Mouse (Mus musculus) frontal cortex, adult 2 months (tissue): ENCODE measurements around the gene Spn. TPM values are rescaled to one million over a fixed set of nuclear protein-coding genes. Genes with fewer than 3 reads are reported as not detected.
"Not testable (repeated sequence)": the region's sequence is repeated elsewhere in the genome, so short reads cannot be mapped to it uniquely, and the experiment has no call there.

Experiments used
- DNase-seq, 2 experiments: peaks; one replicate each; pipeline ENCODE4 v3.0.0; 2022; ENCODE audit warnings: low spot score in 1 of 2; ENCODE audit errors: extremely low spot score in 1 of 2
- polyA plus RNA-seq: library from polyadenylated mRNA; depleted of rRNA; stranded (reverse); fragments of >200 nt; gene quantifications from 2 replicates; pipeline ENCODE4 v1.2.3, GENCODE M21; 2012; rRNA removed

Spn gene
- 0.15 and 0.16 TPM in 2 replicates for polyA plus RNA-seq

DNA sequence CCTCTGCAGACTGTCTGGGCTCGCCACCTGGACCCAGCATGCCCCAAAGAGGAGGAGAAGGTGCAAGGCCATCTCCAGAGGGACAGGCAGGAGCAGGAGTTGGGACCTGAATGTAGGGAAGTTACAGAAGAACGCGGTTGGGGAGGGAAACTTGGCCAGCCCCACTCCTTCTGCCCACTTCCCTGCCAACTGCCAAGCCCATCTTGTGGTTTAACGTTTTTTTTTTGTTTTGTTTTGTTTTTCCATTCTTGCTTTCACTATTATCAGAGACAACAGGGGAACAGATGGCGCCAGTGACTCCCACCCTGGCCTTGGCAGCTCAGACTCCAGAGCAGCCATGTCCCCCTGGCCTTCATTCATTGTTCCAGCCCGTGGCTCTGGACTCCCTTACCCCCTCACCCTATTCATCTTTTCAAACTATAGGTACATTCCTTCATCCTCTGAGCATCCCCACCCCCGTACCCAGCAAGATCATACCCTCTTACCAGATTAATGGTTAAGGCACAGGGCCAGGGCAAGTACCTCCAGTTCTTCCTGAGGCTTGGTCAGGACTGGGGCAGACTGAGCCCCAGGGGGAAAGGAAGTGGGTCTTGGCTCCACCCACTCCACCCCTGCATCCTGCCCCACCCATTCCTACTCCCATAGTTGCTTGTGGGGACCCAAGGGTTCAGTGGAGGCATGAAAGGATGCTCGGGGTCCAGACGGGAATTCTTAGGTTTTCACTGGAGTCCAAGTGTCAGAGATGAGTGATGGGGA is at the start of gene Spn:
TSS of gene Spn (minus strand) at position 562 of the 756 bp plus-strand sequence.
- no peak for DNase-seq

DNA sequence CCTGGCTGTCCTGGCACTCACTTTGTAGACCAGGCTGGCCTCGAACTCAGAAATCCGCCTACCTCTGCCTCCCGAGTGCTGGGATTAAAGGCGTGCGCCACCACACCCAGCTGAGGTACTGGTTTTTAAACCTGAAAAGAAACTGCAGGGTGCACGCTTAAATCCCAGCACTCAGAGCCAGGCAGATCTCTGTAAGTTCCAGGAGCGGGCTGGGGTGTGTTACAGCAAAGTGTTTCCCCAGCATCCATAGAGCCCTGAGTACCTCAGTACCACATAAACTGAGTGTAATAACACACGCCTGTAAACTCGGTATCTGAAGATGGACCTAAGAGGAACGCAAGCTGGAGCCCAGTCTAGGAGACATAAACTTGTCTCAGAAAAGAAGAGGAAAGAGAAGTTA is 49.7 kb upstream of the Spn start:
- DNase-seq: no peak

DNA sequence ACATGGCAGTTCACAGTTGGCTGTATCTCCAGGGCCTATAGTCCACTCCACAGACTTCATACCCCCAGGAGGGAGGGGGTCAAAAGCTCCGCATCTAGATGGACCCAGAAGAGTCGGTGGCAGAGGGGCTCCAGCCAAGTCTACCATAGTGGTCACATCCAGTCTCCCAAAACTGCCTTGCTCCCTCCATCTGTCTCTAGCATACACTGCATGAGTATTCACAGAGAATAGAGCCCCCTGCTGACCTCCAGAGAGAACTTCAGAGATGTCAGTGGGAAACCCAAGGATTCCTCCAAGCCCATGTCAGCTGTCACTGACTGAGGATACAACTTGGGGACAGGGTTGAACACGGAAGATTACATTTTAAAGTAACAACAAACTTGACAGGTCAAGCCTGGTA is 48.0 kb upstream of the Spn start:
- DNase-seq: no peak

DNA sequence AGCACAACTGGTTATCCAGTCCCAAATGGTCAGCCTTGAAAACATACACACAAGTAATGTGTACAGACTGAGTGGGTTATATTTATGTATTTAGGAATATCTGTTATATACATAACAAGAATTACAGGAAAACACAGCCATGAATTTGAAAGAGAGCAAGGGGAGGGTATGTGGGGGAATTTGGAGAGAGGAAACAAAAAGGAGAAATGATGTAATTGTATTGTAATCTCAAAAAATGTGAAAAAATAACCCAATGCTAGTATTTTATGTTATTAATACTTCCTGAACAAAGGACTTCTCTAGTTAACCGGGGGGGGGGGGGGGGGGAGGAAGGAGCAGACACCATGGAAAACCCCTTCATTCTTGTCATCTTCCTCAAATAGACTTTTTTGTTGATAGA is 47.1 kb upstream of the Spn start:
- no peak for DNase-seq

DNA sequence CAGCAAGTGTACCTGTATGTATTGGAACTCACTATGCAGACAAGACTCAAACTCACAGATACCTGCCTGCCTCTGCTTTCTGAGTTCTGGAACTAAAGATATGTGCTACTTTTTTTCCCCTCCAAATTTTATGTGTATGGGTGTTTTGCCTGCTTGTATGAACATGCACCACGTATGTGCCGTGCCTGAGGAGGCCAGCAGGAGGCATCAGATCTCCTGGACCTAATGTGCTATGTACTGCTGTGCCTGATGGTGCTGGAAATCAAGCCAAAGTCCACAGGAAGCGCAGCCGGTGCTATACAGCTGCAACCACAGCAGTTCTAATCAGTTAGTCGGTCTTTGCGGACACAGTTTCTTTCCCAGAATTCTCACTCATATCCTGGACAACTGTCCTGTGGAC is 46.2 kb upstream of the Spn start:
- DNase-seq: no peak

DNA sequence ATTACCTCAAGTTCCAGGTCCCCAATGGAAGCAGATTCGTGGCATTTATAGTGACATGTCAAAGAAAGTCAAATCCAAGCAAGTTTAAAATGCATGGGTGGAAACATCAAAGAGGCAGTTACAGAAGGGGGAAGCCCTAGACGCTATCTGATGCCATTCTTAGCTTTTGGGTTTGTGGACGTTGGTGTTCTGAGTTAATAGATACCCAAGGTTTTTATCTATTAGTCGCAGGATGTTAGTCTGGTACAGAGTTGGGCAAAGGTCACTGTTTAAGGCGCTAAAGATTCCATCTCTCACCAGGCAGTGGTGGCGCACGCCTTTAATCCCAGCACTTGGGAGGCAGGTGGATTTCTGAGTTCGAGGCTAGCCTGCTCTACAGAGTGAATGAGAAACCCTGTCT is 45.7 kb upstream of the Spn start:
- no peak for DNase-seq

DNA sequence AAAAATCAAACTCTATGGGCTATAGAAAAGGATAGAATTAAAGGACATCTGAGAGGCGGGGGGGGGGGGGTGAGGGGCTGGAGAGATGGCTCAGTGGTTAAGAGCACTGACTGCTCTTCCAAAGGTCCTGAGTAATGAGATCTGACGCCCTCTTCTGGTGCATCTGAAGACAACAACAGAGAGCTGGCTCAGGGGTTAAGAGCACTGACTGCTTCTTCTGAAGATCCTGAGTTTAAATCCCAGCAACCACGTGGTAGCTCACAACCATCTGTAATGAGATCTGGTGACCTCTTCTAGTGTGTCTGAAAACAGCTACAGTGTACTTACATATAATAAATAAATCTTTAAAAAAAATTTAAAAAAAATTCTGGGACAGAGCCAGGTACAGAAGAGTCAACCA is 44.1 kb upstream of the Spn start:
- DNase-seq: not testable (repeated sequence)

DNA sequence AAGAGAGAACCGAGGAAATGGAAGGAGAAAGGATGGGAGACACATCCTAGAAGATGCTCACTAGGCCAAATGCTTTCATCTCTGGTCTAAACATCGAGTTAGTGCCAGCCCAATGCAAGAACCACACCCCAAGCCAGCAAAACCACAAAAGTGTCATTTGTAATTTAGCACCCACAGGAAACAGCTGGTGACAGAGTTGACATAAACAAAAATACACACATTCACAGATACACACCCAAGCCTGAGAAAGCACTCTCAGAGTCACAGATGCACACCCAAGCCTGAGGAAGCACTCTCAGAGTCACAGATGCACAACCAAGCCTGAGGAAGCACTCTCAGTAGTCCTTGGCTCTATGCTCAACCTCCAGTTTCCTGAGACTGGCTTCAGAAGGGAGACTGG is 43.2 kb upstream of the Spn start:
- DNase-seq: no peak

DNA sequence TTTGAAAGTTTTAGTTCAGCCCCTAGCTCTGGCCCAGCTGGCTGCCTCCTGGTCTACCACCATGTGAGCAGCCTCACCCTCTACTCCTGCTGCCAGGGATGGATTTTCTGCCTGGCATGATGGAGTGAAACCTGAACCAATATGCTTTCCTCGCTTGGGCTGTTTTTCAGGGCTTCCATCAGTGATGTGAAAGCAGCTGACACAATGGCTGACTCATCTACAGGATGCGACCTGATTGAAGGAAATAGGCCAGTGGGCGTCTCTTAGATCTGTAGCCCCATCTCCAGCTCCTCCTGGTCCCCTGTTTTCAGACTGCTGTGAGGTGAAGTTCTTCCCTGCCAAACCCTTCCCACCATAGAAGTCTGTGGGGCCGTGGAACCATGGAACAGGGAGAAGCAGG is 39.3 kb upstream of the Spn start:
- DNase-seq: no peak

DNA sequence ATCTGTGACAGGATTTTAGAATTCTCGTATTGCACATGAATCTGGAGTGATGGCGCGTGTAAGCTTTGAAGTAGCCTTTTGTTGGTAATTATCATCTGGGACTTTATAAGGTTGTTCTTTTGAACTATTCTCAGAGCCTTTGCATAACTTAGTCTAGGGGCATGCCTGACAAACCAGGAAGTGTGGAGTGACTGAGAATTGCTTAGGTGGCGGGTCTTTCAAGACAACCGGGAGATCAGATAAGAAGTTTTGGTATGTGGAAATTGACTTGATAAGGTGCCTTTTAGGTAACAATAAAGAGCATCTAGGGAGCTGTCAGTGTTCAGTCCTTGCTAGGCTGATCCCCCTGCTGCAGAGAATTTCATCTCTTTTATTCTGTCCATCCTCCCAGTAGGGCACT is 28.9 kb upstream of the Spn start:
- DNase-seq: no peak

DNA sequence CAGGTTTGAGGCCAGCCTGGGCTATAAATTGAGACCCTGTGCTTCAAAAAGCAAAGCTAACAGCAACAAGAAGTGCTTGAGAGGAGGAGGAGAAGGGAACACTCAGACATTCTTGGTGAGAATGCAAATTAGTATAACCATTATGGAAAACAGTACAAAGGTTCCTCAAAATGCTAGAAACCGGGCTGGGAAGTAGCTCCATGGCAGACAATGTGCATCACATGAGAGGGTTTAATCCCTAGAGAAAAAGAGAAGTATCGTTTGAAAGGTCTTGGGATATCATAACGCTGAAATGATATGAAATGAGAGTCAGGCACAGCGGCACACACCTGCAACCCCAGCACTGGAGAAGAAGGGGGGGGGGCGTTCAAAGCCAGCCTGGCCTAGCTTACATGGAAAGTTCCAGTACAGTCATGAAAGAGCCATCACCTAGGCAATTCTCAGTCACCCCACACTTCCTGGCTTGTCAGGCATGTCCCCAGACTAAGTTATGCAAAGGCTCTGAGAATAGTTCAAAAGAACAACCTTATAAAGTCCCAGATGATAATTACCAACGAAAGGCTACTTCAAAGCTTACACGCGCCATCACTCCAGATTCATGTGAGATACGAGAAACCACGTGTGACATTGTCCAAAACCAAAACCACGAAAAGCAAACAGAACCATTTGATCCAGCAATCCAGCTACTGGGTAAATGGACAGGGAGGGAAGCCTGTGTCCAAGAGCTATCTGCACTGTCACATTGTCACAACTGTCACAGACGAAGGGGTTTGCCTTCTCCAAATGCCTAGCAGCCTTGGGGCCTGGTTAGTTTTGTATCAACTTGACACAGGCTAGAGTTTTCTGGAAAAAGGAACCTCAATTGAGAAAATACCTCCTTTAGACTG is 28.2 kb upstream of the Spn start:
- DNase-seq: no peak

DNA sequence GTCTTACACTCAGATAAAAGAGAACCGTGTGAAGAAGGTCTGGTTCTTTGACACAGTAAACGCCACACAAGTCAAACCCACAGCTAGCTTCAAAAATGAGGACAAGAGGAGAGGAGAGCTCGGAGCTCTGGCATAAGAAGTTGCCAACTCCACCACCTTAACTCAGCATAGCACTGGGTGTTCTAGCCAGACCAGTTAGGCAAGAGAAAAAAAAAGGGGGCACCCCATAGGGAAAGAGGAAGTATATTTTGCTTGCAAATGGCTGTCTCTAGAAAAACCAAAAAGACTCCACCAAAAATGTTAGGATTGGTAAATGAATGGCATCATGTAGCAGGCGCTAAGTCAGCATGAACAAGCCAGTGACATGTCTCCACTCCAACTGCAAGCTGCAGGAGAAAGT is 26.4 kb upstream of the Spn start:
- no peak for DNase-seq

DNA sequence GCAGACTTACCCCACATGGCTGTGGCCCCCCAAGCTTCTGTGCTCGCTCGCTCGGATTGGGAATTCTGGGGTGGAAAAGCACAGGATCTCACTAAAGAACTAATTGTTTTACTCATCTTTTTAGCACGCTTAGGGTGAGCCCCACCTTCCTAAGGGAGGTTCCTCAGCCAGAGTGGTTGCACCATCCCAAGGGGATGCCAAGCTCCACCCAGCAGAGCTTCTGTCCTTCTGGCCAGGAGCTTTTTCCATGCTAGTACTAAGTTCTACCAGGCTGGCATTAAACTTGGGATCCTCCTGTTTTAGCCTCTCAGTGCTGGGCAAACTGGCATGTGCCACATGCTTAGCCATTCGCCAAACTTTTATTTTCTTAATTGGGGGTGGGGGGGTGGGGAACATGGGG is 24.9 kb upstream of the Spn start:
- no peak for DNase-seq

DNA sequence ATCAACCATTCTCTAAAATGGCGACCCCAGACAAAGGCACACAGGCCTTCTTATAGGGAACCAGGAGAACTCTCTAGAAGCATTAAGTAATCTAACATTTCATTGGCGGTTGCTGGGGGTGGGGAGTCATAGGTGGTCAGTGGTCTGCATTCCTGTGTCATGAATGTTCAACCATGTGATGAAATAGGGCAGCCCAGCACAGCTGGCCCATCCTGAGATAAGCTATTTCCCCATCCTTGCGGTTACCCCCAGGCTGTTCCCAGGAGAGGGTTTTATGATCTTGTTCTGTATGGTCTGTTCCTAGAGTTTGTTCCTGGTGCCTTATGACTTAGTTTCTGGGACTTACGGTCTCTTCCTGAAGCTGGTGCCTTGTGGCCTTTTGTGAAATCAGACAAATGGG is 19.9 kb upstream of the Spn start:
- no peak for DNase-seq

DNA sequence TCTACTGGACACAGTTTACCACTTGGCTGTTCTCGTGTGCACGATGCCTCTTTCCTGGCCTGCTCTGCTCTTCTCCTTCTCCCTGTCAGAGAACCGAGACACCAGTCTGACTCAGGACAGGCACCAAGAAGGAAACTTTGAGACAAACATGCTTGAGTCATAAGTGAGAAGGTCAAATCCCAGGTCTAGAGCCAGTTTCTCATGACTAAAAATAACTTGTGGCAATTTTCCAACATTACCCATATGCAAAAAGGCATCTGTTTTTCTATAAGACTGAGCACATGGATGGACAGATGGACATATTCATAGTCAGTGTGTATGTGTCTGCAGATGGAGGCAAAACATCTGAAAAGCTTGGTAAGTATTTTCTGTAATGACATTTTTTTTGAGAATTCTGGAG is 15.9 kb upstream of the Spn start:
- DNase-seq: no peak

DNA sequence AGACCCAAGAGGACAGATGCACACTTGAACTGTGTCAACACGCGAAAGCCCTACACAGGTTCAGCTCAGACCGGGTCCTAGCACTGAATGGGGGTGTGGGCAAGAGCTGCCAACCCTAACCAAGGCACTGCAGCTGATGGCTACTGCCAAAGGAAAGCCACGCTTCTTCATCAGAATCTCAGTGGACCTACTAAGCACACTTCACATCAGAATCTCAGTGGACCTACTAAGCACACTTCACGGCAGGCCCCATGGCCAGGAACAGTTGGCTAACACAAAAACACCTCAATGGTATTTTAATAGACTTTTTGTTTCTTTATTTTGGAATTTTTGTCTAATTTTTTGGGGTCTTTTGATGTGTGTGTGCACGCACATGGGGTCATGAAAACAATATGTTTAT is 14.8 kb upstream of the Spn start:
- DNase-seq: no peak

DNA sequence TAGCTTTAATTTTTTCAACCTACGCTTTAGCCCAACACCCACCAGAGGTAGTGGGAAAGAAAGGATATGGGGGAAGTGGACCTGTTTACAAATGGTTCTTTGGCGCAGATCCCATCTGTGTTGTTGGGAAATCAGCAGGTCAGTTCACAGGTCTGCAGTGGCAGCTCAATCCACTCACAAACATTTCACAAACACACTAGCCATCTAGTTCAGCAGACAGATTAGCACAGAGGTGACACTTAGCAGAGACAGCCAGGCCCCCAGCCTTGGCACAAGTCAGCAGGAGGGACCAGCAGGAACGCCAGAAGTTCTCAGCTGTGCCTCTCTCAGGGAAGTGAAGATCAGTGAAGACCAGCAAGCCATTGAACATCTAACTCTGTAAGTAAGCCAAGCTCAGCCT is 10.3 kb upstream of the Spn start:
- no peak for DNase-seq

DNA sequence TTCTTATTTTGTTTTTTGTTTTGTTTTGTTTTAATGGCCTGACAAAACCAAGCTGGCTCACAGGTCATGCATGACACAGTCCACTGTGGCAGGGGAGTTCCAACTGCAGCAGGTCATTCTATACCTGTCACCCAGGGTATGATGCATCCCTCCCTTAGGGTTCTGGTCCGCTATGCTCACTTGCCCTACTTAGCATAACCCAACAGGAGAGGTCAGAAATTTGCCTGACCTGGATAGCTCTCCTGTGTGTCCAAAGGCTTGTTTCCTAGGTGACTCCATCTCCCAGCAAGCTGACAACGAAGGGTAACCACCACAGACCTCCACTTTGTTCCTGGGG is 8.6 kb upstream of the Spn start:
- no peak for DNase-seq

DNA sequence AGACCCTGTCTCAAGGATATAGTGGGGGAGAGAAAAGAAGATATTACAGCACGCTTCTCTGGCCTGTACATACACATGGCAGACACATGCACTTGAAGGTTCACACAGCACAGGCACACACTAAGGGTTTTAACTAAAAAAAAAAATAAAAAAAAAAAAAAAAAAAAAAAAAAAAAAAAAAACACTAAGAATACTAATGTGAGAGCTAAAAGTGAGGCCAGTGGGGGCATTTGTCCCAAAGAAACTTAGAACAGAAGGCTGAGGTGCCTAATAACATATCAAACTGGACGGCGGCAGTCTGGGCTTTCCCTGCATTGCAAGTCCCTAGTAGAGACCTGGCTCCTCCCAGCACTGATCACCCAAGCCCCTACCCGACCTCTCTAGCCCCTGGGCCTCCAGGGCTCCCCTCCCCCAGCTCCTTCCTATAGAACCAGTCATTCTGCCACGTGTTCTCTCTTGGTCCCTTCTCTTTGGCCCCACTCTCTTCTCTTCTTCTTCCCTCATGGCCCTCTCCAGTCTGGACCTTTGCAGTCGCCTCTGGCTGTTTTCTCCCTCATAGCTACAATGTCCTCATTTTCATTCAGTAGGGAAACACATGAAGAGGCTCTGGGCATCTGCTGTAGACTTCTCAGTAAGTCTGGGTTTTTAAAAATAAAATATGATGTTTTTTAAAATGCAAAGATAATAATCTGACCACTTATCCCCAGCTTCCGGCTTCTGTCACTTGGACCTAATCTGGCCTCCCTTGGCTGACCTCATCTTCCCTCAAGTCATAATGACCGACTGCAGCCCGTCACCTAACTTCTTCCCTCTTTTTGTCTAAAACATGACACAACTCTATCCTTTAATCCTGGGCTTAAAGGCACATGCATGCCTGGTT is 8.0 kb upstream of the Spn start:
- DNase-seq: no peak

DNA sequence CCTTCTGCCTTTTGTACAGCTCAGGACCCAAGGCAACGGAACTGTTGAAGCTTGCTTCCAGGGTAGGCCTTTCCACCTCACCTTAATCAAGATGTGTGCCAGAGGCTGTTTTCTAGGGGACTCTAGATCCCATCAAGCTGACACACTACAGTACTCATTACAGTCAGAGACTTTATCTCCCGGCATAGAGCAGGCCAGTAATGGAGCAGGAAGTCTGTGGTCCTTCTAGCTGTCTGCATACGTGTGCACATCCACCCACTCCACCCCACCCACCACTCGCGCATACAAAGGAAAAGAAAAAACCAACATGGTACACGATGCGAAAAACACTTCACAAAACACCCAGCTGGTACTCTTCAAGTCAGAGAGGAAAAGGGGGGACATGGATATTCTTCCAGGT is 6.8 kb upstream of the Spn start:
- DNase-seq: no peak

DNA sequence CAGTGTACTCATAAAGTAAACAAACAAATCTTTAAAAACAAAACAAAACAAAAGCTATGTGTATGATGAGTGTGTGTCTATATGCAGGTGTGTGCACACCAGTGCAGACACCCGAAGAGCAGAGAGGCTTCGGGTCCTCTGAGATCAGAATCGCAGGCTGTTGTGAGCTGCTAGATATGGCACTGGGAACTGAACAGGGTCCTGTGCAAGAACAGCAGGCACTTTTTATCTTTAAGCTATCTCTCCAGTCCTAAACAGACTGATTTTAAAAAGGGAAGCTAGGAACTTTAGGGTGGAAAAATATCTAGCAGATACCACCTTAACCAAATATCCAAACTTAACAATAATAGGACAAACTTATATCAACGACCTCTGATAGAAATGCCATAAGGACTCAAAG is 5.0 kb upstream of the Spn start:
- DNase-seq: no peak
